ENCODE assay signal across 16 mouse cellular contexts in genomic region chr3:54487844-54488243, GRCm38 (mm10).
DNase-seq lines count a peak whose midpoint lies in the region; ATAC-seq and TF ChIP-seq lines count a peak whose summit lies in the region.
"Had no signal": no experiment of that assay in that cellular context is flagged by ENCODE, and none has a peak within 500 bp of the region (broad histone marks: within the 10 kb centered on the region; RNA-seq: fewer than 3 reads in every experiment).

No protein-coding gene starts in this region.

- 69% methylated on average over 4 of the region's 4 CpGs for WGBS in hindbrain, embryonic 11.5 days
- 73% methylated on average over 4 of the region's 4 CpGs for WGBS in hindbrain, embryonic 16.5 days
- 75% methylated on average over 4 of the region's 4 CpGs for WGBS in midbrain, postnatal 0 days
- WGBS in midbrain, embryonic 10.5 days: 69% methylated on average over 4 of the region's 4 CpGs

- in situ Hi-C loops in Patski (cut with MboI; ENCODE audit: low pct_unique_long_range_greater_than_20kb): no loop called here

- intact Hi-C loops in heart, postnatal 10 days (cut with DNase I): no loop called here

- TF ChIP-seq CTCF in midbrain, postnatal 0 days (IDR thresholded peaks at IDR 0.05): peak; percentile 30
- peak; percentile 60 for TF ChIP-seq CTCF in Patski (IDR thresholded peaks at IDR 0.05)

- no peaks in the 10 kb centered on the region for H3K36me3 ChIP-seq in hindbrain, embryonic 11.5 days (ENCODE audit: control insufficient read depth, insufficient read depth, low read length)
- H3K36me3 ChIP-seq in hindbrain, embryonic 16.5 days (ENCODE audit: control insufficient read depth, insufficient read depth, low read length): no peaks in the 10 kb centered on the region
- no peaks in the 10 kb centered on the region for H3K36me3 ChIP-seq in midbrain, postnatal 0 days (ENCODE audit: insufficient read depth, low read length)
- H3K36me3 ChIP-seq in midbrain, embryonic 10.5 days: no peaks in the 10 kb centered on the region
- H3K36me3 ChIP-seq in splenic B cell, adult 2 months (ENCODE audit: control insufficient read depth, insufficient read depth, low read length, poor library complexity, severe bottlenecking): no peaks in the 10 kb centered on the region
- H3K36me3 ChIP-seq: hindbrain, embryonic 10.5 days; limb, embryonic 13.5 days had no signal

- no peaks in the 10 kb centered on the region for H3K4me1 ChIP-seq in hindbrain, embryonic 11.5 days (replicated peaks; ENCODE audit: control insufficient read depth, insufficient read depth, low read length)
- no peaks in the 10 kb centered on the region for H3K4me1 ChIP-seq in hindbrain, embryonic 16.5 days (ENCODE audit: control insufficient read depth, insufficient read depth, low read depth, low read length)
- no peaks in the 10 kb centered on the region for H3K4me1 ChIP-seq in midbrain, postnatal 0 days (ENCODE audit: insufficient read depth, low read length)
- no peaks in the 10 kb centered on the region for H3K4me1 ChIP-seq in midbrain, embryonic 10.5 days
- H3K4me1 ChIP-seq: hindbrain, embryonic 10.5 days had no signal

- no peak overlapping the region for H3K4me3 ChIP-seq in hindbrain, embryonic 11.5 days (ENCODE audit: low read depth, low read length)
- H3K4me3 ChIP-seq in hindbrain, embryonic 16.5 days (ENCODE audit: low read length): no peak overlapping the region
- no peak overlapping the region for H3K4me3 ChIP-seq in midbrain, postnatal 0 days (ENCODE audit: low read depth, low read length)
- H3K4me3 ChIP-seq in midbrain, embryonic 10.5 days: no peak overlapping the region
- H3K4me3 ChIP-seq: erythroblast, embryonic 14.5 days; hindbrain, embryonic 10.5 days; limb, embryonic 13.5 days had no signal

- H3K4me2 ChIP-seq in hindbrain, embryonic 11.5 days (replicated peaks; ENCODE audit: low read depth, low read length): no peak overlapping the region
- no peak overlapping the region for H3K4me2 ChIP-seq in hindbrain, embryonic 16.5 days (ENCODE audit: low read length)
- H3K4me2 ChIP-seq in midbrain, postnatal 0 days (ENCODE audit: low read depth, low read length, poor library complexity, severe bottlenecking): no peak overlapping the region
- H3K4me2 ChIP-seq: limb, embryonic 13.5 days had no signal

- H3K9ac ChIP-seq in hindbrain, embryonic 11.5 days (ENCODE audit: low read depth, low read length): no peak overlapping the region
- no peak overlapping the region for H3K9ac ChIP-seq in hindbrain, embryonic 16.5 days (ENCODE audit: low read depth, low read length)
- H3K9ac ChIP-seq in midbrain, postnatal 0 days (replicated peaks; ENCODE audit: low read length, poor library complexity, severe bottlenecking): no peak overlapping the region
- H3K9ac ChIP-seq: limb, embryonic 13.5 days had no signal

- no peak overlapping the region for H3K27ac ChIP-seq in hindbrain, embryonic 11.5 days (ENCODE audit: low read depth, low read length)
- no peak overlapping the region for H3K27ac ChIP-seq in hindbrain, embryonic 16.5 days (ENCODE audit: low read depth, low read length)
- no peak overlapping the region for H3K27ac ChIP-seq in midbrain, postnatal 0 days (ENCODE audit: low read depth, low read length)
- H3K27ac ChIP-seq in midbrain, embryonic 10.5 days (replicated peaks): no peak overlapping the region
- H3K27ac ChIP-seq: hindbrain, embryonic 10.5 days; limb, embryonic 13.5 days; macrophage had no signal

- CTCF ChIA-PET in Patski (lab: Charles Lee): interaction anchor here (1.3 to 1.7 kb wide), 3 partner anchors 10 to 54 kb away, joined by 3 to 4 read pairs (median 3); no protein-coding TSS in a partner anchor

- no peaks in the 10 kb centered on the region for H3K9me3 ChIP-seq in hindbrain, embryonic 11.5 days (ENCODE audit: control insufficient read depth, low read length)
- no peaks in the 10 kb centered on the region for H3K9me3 ChIP-seq in hindbrain, embryonic 16.5 days (ENCODE audit: control insufficient read depth, low read length)
- no peaks in the 10 kb centered on the region for H3K9me3 ChIP-seq in midbrain, postnatal 0 days (ENCODE audit: low read length)
- H3K9me3 ChIP-seq in midbrain, embryonic 10.5 days (replicated peaks): no peaks in the 10 kb centered on the region

- H3K27me3 ChIP-seq in hindbrain, embryonic 11.5 days (ENCODE audit: control insufficient read depth, insufficient read depth, low read length): no peaks in the 10 kb centered on the region
- no peaks in the 10 kb centered on the region for H3K27me3 ChIP-seq in hindbrain, embryonic 16.5 days (replicated peaks; ENCODE audit: control insufficient read depth, insufficient read depth, low read length)
- no peaks in the 10 kb centered on the region for H3K27me3 ChIP-seq in midbrain, postnatal 0 days (ENCODE audit: insufficient read depth, low read length)
- no peaks in the 10 kb centered on the region for H3K27me3 ChIP-seq in midbrain, embryonic 10.5 days (ENCODE audit: low read depth, poor library complexity, severe bottlenecking)
- no peaks in the 10 kb centered on the region for H3K27me3 ChIP-seq in Patski
- no peaks in the 10 kb centered on the region for H3K27me3 ChIP-seq in splenic B cell, adult 2 months (ENCODE audit: control insufficient read depth, insufficient read depth, low read length, poor library complexity, severe bottlenecking)
- H3K27me3 ChIP-seq: limb, embryonic 13.5 days had no signal

- ATAC-seq in hindbrain, embryonic 11.5 days (ENCODE audit: low FRiP score): no peak
- ATAC-seq in hindbrain, embryonic 16.5 days: no peak
- no peak for ATAC-seq in midbrain, postnatal 0 days (ENCODE audit: low FRiP score)
- ATAC-seq in Patski: no peak

- peak; percentile 2 for DNase-seq in hindbrain, embryonic 11.5 days (ENCODE audit: low spot score)
- no peak for DNase-seq in midbrain, postnatal 0 days (ENCODE audit: low spot score)
- DNase-seq in midbrain, embryonic 10.5 days (ENCODE audit: low spot score): no peak
- DNase-seq in Patski (ENCODE audit: low read depth, low spot score): no peak
- DNase-seq in splenic B cell, adult 2 months (ENCODE audit: low read depth, low spot score): peak; percentile 1
- no peak for DNase-seq in heart, postnatal 10 days
- DNase-seq in yolk sac, embryonic 10.5 days (ENCODE audit: low spot score): no peak
- DNase-seq: adrenal gland, adult 2 months; heart, adult 11 months; layer of hippocampus, postnatal 36 days; right cerebral cortex, postnatal 25 days had no signal

- POLR2A ChIA-PET in Patski (lab: Charles Lee): no interaction called here

Comparison
In these comparisons a context has a peak if more than half of its experiments do, and no peak if none do; other contexts are left out.
1. DNase-seq: peak in hindbrain, embryonic 11.5 days (single experiment) and splenic B cell, adult 2 months (single experiment); none in midbrain, postnatal 0 days (single experiment), midbrain, embryonic 10.5 days (single experiment), Patski (single experiment), heart, postnatal 10 days (0 of 2) and yolk sac, embryonic 10.5 days (single experiment).